Mouse (Mus musculus) hindbrain, postnatal 0 days (tissue): ENCODE results near the gene Abca8b. TPM values are rescaled to one million over a fixed set of nuclear protein-coding genes. Genes with fewer than 3 reads are reported as not detected.
A peak's percentile ranks its signal among the peaks of the same experiment; 100 is the strongest.
"Not testable (repeated sequence)": the region's sequence is repeated elsewhere in the genome, so short reads cannot be mapped to it uniquely, and the experiment has no call there.

ENCODE experiments used
- ATAC-seq: fragments of 200-750 bp; cut with Nextera tagmentation; 2 replicates; pipeline ENCODE4 v1.8.0; 2017; ENCODE audit warnings: mild to moderate bottlenecking, moderate TSS enrichment, moderate library complexity
- DNase-seq: peaks from one replicate; pipeline ENCODE4 v3.0.0-alpha.2; 2015; ENCODE audit warnings: low spot score
- H3K27ac ChIP-seq: fragments of 300-500 bp; sonication (generic); 2 replicates; pipeline ENCODE4 v1.5.1; 2014; ENCODE audit warnings: mild to moderate bottlenecking
- H3K27me3 ChIP-seq: fragments of 300-500 bp; sonication (generic); 2 replicates; pipeline ENCODE4 v1.6.1; 2014; ENCODE audit warnings: low read length, mixed read lengths; ENCODE audit not compliant: insufficient read depth
- H3K36me3 ChIP-seq: fragments of 300-500 bp; sonication (generic); 2 replicates; pipeline ENCODE4 v1.6.1; 2014; ENCODE audit warnings: low read length, mixed read lengths; ENCODE audit not compliant: insufficient read depth
- H3K4me1 ChIP-seq: fragments of 300-500 bp; sonication (generic); 2 replicates; pipeline ENCODE4 v1.6.1; 2014; ENCODE audit warnings: antibody characterized with exemption, low read length, mixed read lengths; ENCODE audit not compliant: insufficient read depth
- H3K4me2 ChIP-seq: fragments of 300-500 bp; sonication (generic); 2 replicates; pipeline ENCODE4 v1.6.1; 2014; ENCODE audit warnings: low read depth, mild to moderate bottlenecking, low read length, moderate library complexity, mixed read lengths
- H3K4me3 ChIP-seq: fragments of 300-500 bp; sonication (generic); 2 replicates; pipeline ENCODE4 v1.5.1; 2014; ENCODE audit warnings: low read length
- H3K9ac ChIP-seq: fragments of 300-500 bp; sonication (generic); replicated peaks from 2 replicates; pipeline ENCODE4 v1.6.1; 2014; ENCODE audit warnings: mild to moderate bottlenecking, low read length, moderate library complexity, mixed read lengths
- H3K9me3 ChIP-seq: fragments of 300-500 bp; sonication (generic); 2 replicates; pipeline ENCODE4 v1.6.1; 2016; ENCODE audit warnings: low read length, mixed read lengths
- CTCF ChIP-seq: IDR thresholded peaks from 2 replicates; pipeline ENCODE4 v1.5.1; 2016; ENCODE audit warnings: antibody characterized with exemption, control low read depth, low read depth
- WGBS: fragments of 180-500 bp; shearing (Covaris S2); extraction: QIAGEN DNeasy Blood & Tissue Kit; methylation state at CpG from one replicate; pipeline ENCODE4 v1.1.7; 2014; 5-methylcytosine and 5-hydroxymethylcytosine counted together
- polyA plus RNA-seq: library from polyadenylated mRNA; unstranded; fragments of >200 nt; fragmentation: Nextera tagmentation; extraction: Ambion mirVana; gene quantifications from 2 replicates; pipeline ENCODE4 v1.2.1, GENCODE M21; 2015
- total RNA-seq: library from RNA; depleted of rRNA; stranded (reverse); fragments of >200 nt; gene quantifications from 2 replicates; pipeline ENCODE4 v1.2.3, GENCODE M21; 2014

The Abca8b gene
- total and polyA plus RNA-seq, 2 experiments from 2014 or later: 1.0 to 3.0 TPM

- Histone ChIP-seq H3K27ac (no peak overlapping the region), H3K9ac (no peak overlapping the region), H3K4me3 (no peak overlapping the region), H3K27me3 (no peaks in the 10 kb centered on the region), H3K36me3 (no peaks in the 10 kb centered on the region), H3K9me3 (no peaks in the 10 kb centered on the region), H3K4me2 (0 out of 2 replicates have a peak overlapping the region, but pooled peaks have one; percentile 9), H3K4me1 (no peaks in the 10 kb centered on the region)
- WGBS: 33% methylated on average over 4 of the region's 4 CpGs
- DNase-seq (peak; percentile 77), ATAC-seq (0 out of 2 replicates have a peak, but pooled peaks have one; percentile 69)
- TF ChIP-seq CTCF: no peak
Measured at GRCm38 (mm10) chr11:109961495-109962492, 33.9 kb downstream of the Abca8b start.

GRCm38 (mm10) chr11:109955185-109955584 lies 40.5 kb downstream of the Abca8b start:
- H3K4me2 ChIP-seq: no peak overlapping the region
- H3K4me1 ChIP-seq: no peaks in the 10 kb centered on the region
- H3K9ac ChIP-seq: no peak overlapping the region
- peak; percentile 32 for TF ChIP-seq CTCF
- no peak overlapping the region for H3K27ac ChIP-seq
- no peaks in the 10 kb centered on the region; the same call in 1 of the 2 replicates for H3K36me3 ChIP-seq
- H3K9me3 ChIP-seq: no peaks in the 10 kb centered on the region
- no peak for DNase-seq
- WGBS: 95% methylated on average over 1 of the region's 1 CpGs
- H3K27me3 ChIP-seq: no peaks in the 10 kb centered on the region
- ATAC-seq: no peak
- no peak overlapping the region for H3K4me3 ChIP-seq

GRCm38 (mm10) chr11:109936915-109937314 lies 58.7 kb downstream of the Abca8b start:
- WGBS: 93% methylated on average over 5 of the region's 5 CpGs
- no peak for DNase-seq
- H3K4me3 ChIP-seq: no peak overlapping the region
- no peak overlapping the region for H3K4me2 ChIP-seq
- no peak overlapping the region for H3K27ac ChIP-seq
- no peaks in the 10 kb centered on the region for H3K9me3 ChIP-seq
- no peaks in the 10 kb centered on the region for H3K4me1 ChIP-seq
- no peak overlapping the region for H3K9ac ChIP-seq
- H3K27me3 ChIP-seq: no peaks in the 10 kb centered on the region
- ATAC-seq: no peak
- no peak for TF ChIP-seq CTCF
- H3K36me3 ChIP-seq: 0 out of 2 replicates have a peak, but pooled peaks cover 9% of the 10 kb centered on the region

GRCm38 (mm10) chr11:109933207-109933606 lies 62.4 kb downstream of the Abca8b start:
- H3K9me3 ChIP-seq, H3K27me3 ChIP-seq, ATAC-seq, H3K36me3 ChIP-seq, H3K4me1 ChIP-seq, H3K27ac ChIP-seq, DNase-seq, H3K4me3 ChIP-seq, H3K9ac ChIP-seq, H3K4me2 ChIP-seq: not testable (repeated sequence)
- 76% methylated on average over 4 of the region's 4 CpGs for WGBS

- H3K4me2 ChIP-seq: no peak overlapping the region
- H3K4me3 ChIP-seq: no peak overlapping the region
- DNase-seq (no peak), ATAC-seq (no peak)
- no peaks in the 10 kb centered on the region for H3K9me3 ChIP-seq
- no peaks in the 10 kb centered on the region for H3K36me3 ChIP-seq
- no peak for TF ChIP-seq CTCF
- no peak overlapping the region for H3K27ac ChIP-seq
- H3K9ac ChIP-seq: no peak overlapping the region
- H3K4me1 ChIP-seq: no peaks in the 10 kb centered on the region
- 25% methylated on average over 2 of the region's 2 CpGs for WGBS
- no peaks in the 10 kb centered on the region for H3K27me3 ChIP-seq
Measured at GRCm38 (mm10) chr11:109928489-109928888, 67.2 kb downstream of the Abca8b start.

GRCm38 (mm10) chr11:109926718-109927680 lies 68.6 kb downstream of the Abca8b start:
- Histone ChIP-seq H3K9ac (no peak overlapping the region), H3K36me3 (no peaks in the 10 kb centered on the region), H3K4me3 (no peak overlapping the region), H3K27ac (no peak overlapping the region), H3K4me1 (no peaks in the 10 kb centered on the region), H3K9me3 (no peaks in the 10 kb centered on the region), H3K4me2 (no peak overlapping the region), H3K27me3 (no peaks in the 10 kb centered on the region)
- 69% methylated on average over 7 of the region's 7 CpGs for WGBS
- no peak for DNase-seq
- no peak for TF ChIP-seq CTCF
- ATAC-seq: no peak
